Mouse (Mus musculus): ENCODE results near the gene Trpv2. TPM values are rescaled to one million over a fixed set of nuclear protein-coding genes. Genes with fewer than 3 reads are reported as not detected.
A peak's percentile ranks its signal among the peaks of the same experiment; 100 is the strongest.

Trpv2 gene
- polyA plus RNA-seq, 1 experiment from 2014 or later = 4.2 TPM

DNA sequence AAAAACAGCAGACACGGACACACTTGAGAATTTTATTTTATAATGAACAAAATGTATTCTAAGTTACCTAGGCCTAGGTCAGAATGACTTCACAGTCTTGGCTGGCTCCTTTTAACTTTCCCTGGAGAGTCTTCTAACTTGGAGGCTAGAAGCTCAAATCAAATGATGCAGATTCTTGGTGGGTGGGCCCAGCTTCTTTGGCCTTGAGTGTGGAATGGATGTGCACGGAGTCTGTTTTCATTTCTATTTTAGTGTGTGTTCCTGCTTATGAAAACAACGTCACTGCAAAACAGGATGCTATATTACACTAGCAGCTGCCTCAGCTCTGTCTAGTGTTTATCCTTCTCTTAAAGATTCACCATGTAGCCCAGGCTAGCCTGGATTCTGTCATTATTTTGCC lies 61.1 kb downstream of the Trpv2 start:
- Histone ChIP-seq H3K9ac (ENCODE audit: low read length) (no peak overlapping the region), H3K36me3 (ENCODE audit: control insufficient read depth, insufficient read depth, low read length) (no peaks in the 10 kb centered on the region), H3K27me3 (ENCODE audit: control insufficient read depth, insufficient read depth, low read length) (no peaks in the 10 kb centered on the region), H3K27ac (replicated peaks in 1 of 2; ENCODE audit: control insufficient read depth in 1 of 2, insufficient read depth in 1 of 2, low read depth in 2 of 2, low read length in 2 of 2) (peak overlapping the region; percentile 27 to 88; a peak in 3 of 4 replicates), H3K4me1 (ENCODE audit: control insufficient read depth in 2 of 2, insufficient read depth in 2 of 2, low read length in 2 of 2) (peaks cover 51 to 73% of the 10 kb centered on the region in 2 experiments), H3K4me2 (ENCODE audit: low read length) (0 out of 2 replicates have a peak overlapping the region, but pooled peaks have one; percentile 7), H3K9me3 (ENCODE audit: control insufficient read depth, low read length) (no peaks in the 10 kb centered on the region), H3K4me3 (ENCODE audit: control insufficient read depth in 1 of 2, insufficient read depth in 1 of 2, low read depth in 1 of 2, low read length in 2 of 2) (no peak overlapping the region)
- 54% methylated on average over 3 of the region's 3 CpGs for WGBS
- no peak for ATAC-seq (ENCODE audit: insufficient number of reproducible peaks, insufficient read depth, low FRiP score, low read depth)

- Histone ChIP-seq H3K36me3 (ENCODE audit: control insufficient read depth, insufficient read depth, low read length) (no peaks in the 10 kb centered on the region), H3K9me3 (ENCODE audit: control insufficient read depth, low read length) (no peaks in the 10 kb centered on the region), H3K4me2 (ENCODE audit: low read length) (peak overlapping the region; percentile 48), H3K4me1 (ENCODE audit: control insufficient read depth in 2 of 2, insufficient read depth in 2 of 2, low read length in 2 of 2) (peaks cover 46 to 73% of the 10 kb centered on the region in 2 experiments), H3K9ac (ENCODE audit: low read length) (peak overlapping the region; percentile 60), H3K27ac (replicated peaks in 1 of 2; ENCODE audit: control insufficient read depth in 1 of 2, insufficient read depth in 1 of 2, low read depth in 2 of 2, low read length in 2 of 2) (peak overlapping the region; percentile 66 to 88), H3K4me3 (ENCODE audit: control insufficient read depth in 1 of 2, insufficient read depth in 1 of 2, low read depth in 1 of 2, low read length in 2 of 2) (no peak overlapping the region), H3K27me3 (ENCODE audit: control insufficient read depth, insufficient read depth, low read length) (no peaks in the 10 kb centered on the region)
- 38% methylated on average over 11 of the region's 11 CpGs for WGBS
- no peak for ATAC-seq (ENCODE audit: insufficient number of reproducible peaks, insufficient read depth, low FRiP score, low read depth)
Measured at GRCm38 (mm10) chr11:62636105-62636839, 62.0 kb downstream of the Trpv2 start.

- H3K4me1 ChIP-seq (ENCODE audit: control insufficient read depth in 2 of 2, insufficient read depth in 2 of 2, low read length in 2 of 2) = peaks cover 49 to 77% of the 10 kb centered on the region in 2 experiments
- no peak overlapping the region for H3K4me3 ChIP-seq (ENCODE audit: control insufficient read depth in 1 of 2, insufficient read depth in 1 of 2, low read depth in 1 of 2, low read length in 2 of 2)
- no peaks in the 10 kb centered on the region for H3K9me3 ChIP-seq (ENCODE audit: control insufficient read depth, low read length)
- H3K36me3 ChIP-seq (ENCODE audit: control insufficient read depth, insufficient read depth, low read length) = no peaks in the 10 kb centered on the region
- peak overlapping the region; percentile 48 for H3K4me2 ChIP-seq (ENCODE audit: low read length)
- peak overlapping the region; percentile 81 to 88 for H3K27ac ChIP-seq (replicated peaks in 1 of 2; ENCODE audit: control insufficient read depth in 1 of 2, insufficient read depth in 1 of 2, low read depth in 2 of 2, low read length in 2 of 2)
- no peaks in the 10 kb centered on the region for H3K27me3 ChIP-seq (ENCODE audit: control insufficient read depth, insufficient read depth, low read length)
- H3K9ac ChIP-seq (ENCODE audit: low read length) = peak overlapping the region; percentile 60
- peak; percentile 61; the same call in 1 of the 2 replicates for ATAC-seq (ENCODE audit: insufficient number of reproducible peaks, insufficient read depth, low FRiP score, low read depth)
- WGBS = 50% methylated on average over 3 of the region's 3 CpGs
Measured at GRCm38 (mm10) chr11:62636840-62637221, 62.5 kb downstream of the Trpv2 start.

DNA sequence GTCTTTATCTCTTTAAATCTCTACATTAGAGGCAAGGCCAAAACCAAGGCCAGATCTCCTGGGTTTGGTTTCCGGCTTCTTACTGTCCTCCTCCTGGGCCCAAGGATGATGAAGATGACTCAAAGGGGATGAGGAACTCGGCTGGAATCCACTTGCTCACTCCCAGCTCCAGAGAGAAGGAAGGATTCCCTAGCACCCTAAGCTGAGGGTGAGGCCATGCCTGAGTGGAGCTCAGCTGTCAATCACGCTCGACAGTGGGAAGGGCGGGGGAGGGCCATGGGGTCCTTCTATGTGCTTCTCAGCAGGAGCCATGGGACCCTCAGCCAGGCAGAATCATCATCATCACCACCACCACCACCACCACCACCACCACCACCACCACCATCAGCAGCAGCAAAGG lies 63.1 kb downstream of the Trpv2 start:
- Histone ChIP-seq H3K4me3 (ENCODE audit: control insufficient read depth in 1 of 2, insufficient read depth in 1 of 2, low read depth in 1 of 2, low read length in 2 of 2) (no peak overlapping the region), H3K27ac (replicated peaks in 1 of 2; ENCODE audit: control insufficient read depth in 1 of 2, insufficient read depth in 1 of 2, low read depth in 2 of 2, low read length in 2 of 2) (peak overlapping the region; percentile 81 to 88), H3K4me1 (ENCODE audit: control insufficient read depth in 2 of 2, insufficient read depth in 2 of 2, low read length in 2 of 2) (peaks cover 53 to 83% of the 10 kb centered on the region in 2 experiments), H3K9ac (ENCODE audit: low read length) (peak overlapping the region; percentile 3; the same call in 1 of the 2 replicates), H3K9me3 (ENCODE audit: control insufficient read depth, low read length) (no peaks in the 10 kb centered on the region), H3K4me2 (ENCODE audit: low read length) (peak overlapping the region; percentile 48), H3K36me3 (ENCODE audit: control insufficient read depth, insufficient read depth, low read length) (no peaks in the 10 kb centered on the region), H3K27me3 (ENCODE audit: control insufficient read depth, insufficient read depth, low read length) (no peaks in the 10 kb centered on the region)
- WGBS = 64% methylated on average over 5 of the region's 5 CpGs
- no peak for ATAC-seq (ENCODE audit: insufficient number of reproducible peaks, insufficient read depth, low FRiP score, low read depth)

- Histone ChIP-seq H3K27me3 (ENCODE audit: control insufficient read depth, insufficient read depth, low read length) (no peaks in the 10 kb centered on the region), H3K4me3 (ENCODE audit: control insufficient read depth in 1 of 2, insufficient read depth in 1 of 2, low read depth in 1 of 2, low read length in 2 of 2) (no peak overlapping the region), H3K27ac (replicated peaks in 1 of 2; ENCODE audit: control insufficient read depth in 1 of 2, insufficient read depth in 1 of 2, low read depth in 2 of 2, low read length in 2 of 2) (peak overlapping the region; percentile 24 to 88), H3K4me2 (ENCODE audit: low read length) (no peak overlapping the region), H3K4me1 (ENCODE audit: control insufficient read depth in 2 of 2, insufficient read depth in 2 of 2, low read length in 2 of 2) (peaks cover 57 to 87% of the 10 kb centered on the region in 2 experiments), H3K9me3 (ENCODE audit: control insufficient read depth, low read length) (no peaks in the 10 kb centered on the region), H3K36me3 (ENCODE audit: control insufficient read depth, insufficient read depth, low read length) (no peaks in the 10 kb centered on the region), H3K9ac (ENCODE audit: low read length) (no peak overlapping the region)
- 65% methylated on average over 6 of the region's 6 CpGs for WGBS
- no peak for ATAC-seq (ENCODE audit: insufficient number of reproducible peaks, insufficient read depth, low FRiP score, low read depth)
Measured at GRCm38 (mm10) chr11:62637806-62638205, 63.5 kb downstream of the Trpv2 start.

- no peaks in the 10 kb centered on the region for H3K9me3 ChIP-seq (ENCODE audit: control insufficient read depth, low read length)
- peaks cover 63 to 93% of the 10 kb centered on the region in 2 experiments for H3K4me1 ChIP-seq (ENCODE audit: control insufficient read depth in 2 of 2, insufficient read depth in 2 of 2, low read length in 2 of 2)
- no peak overlapping the region for H3K9ac ChIP-seq (ENCODE audit: low read length)
- H3K4me3 ChIP-seq (ENCODE audit: control insufficient read depth in 1 of 2, insufficient read depth in 1 of 2, low read depth in 1 of 2, low read length in 2 of 2) = no peak overlapping the region
- WGBS = 81% methylated on average over 4 of the region's 4 CpGs
- no peak overlapping the region for H3K4me2 ChIP-seq (ENCODE audit: low read length)
- peak overlapping the region; percentile 24 to 88 for H3K27ac ChIP-seq (replicated peaks in 1 of 2; ENCODE audit: control insufficient read depth in 1 of 2, insufficient read depth in 1 of 2, low read depth in 2 of 2, low read length in 2 of 2)
- ATAC-seq (ENCODE audit: insufficient number of reproducible peaks, insufficient read depth, low FRiP score, low read depth) = no peak
- H3K36me3 ChIP-seq (ENCODE audit: control insufficient read depth, insufficient read depth, low read length) = no peaks in the 10 kb centered on the region
- H3K27me3 ChIP-seq (ENCODE audit: control insufficient read depth, insufficient read depth, low read length) = no peaks in the 10 kb centered on the region
Measured at GRCm38 (mm10) chr11:62638402-62638801, 64.1 kb downstream of the Trpv2 start.

- Histone ChIP-seq H3K9ac (ENCODE audit: low read length) (peak overlapping the region; percentile 59), H3K4me2 (ENCODE audit: low read length) (peak overlapping the region; percentile 4; the same call in 1 of the 2 replicates), H3K4me3 (ENCODE audit: control insufficient read depth in 1 of 2, insufficient read depth in 1 of 2, low read depth in 1 of 2, low read length in 2 of 2) (no peak overlapping the region), H3K9me3 (ENCODE audit: control insufficient read depth, low read length) (no peaks in the 10 kb centered on the region), H3K27me3 (ENCODE audit: control insufficient read depth, insufficient read depth, low read length) (no peaks in the 10 kb centered on the region), H3K36me3 (ENCODE audit: control insufficient read depth, insufficient read depth, low read length) (no peaks in the 10 kb centered on the region), H3K27ac (replicated peaks in 1 of 2; ENCODE audit: control insufficient read depth in 1 of 2, insufficient read depth in 1 of 2, low read depth in 2 of 2, low read length in 2 of 2) (peak overlapping the region; percentile 75 to 95), H3K4me1 (ENCODE audit: control insufficient read depth in 2 of 2, insufficient read depth in 2 of 2, low read length in 2 of 2) (peaks cover 78 to 100% of the 10 kb centered on the region in 2 experiments)
- WGBS = 44% methylated on average over 3 of the region's 3 CpGs
- no peak for ATAC-seq (ENCODE audit: insufficient number of reproducible peaks, insufficient read depth, low FRiP score, low read depth)
Measured at GRCm38 (mm10) chr11:62640378-62640777, 66.1 kb downstream of the Trpv2 start.

Measured in heart, embryonic 14.5 days (tissue).